Mouse (Mus musculus) heart, embryonic 11.5 days (tissue): Measurements from ENCODE around the gene Ldhd. TPM values are rescaled to one million over a fixed set of nuclear protein-coding genes. Genes with fewer than 3 reads are reported as not detected.

ENCODE experiments used
- ATAC-seq: fragments of 200-750 bp; cut with Nextera tagmentation; replicated peaks from 2 replicates; pipeline ENCODE4 v1.8.0; 2017; ENCODE audit warnings: moderate library complexity; ENCODE audit not compliant: insufficient number of reproducible peaks, low FRiP score, low TSS enrichment
- H3K27ac ChIP-seq: fragments of 300-500 bp; sonication (generic); 2 replicates; pipeline ENCODE4 v1.5.1; 2014; ENCODE audit warnings: mild to moderate bottlenecking, low read depth, low read length
- H3K27me3 ChIP-seq: fragments of 300-500 bp; sonication (generic); 2 replicates; pipeline ENCODE4 v1.6.1; 2014; ENCODE audit warnings: mild to moderate bottlenecking, low read length, mixed read lengths; ENCODE audit not compliant: control insufficient read depth, insufficient read depth
- H3K36me3 ChIP-seq: fragments of 300-500 bp; sonication (generic); 2 replicates; pipeline ENCODE4 v1.6.1; 2014; ENCODE audit warnings: mild to moderate bottlenecking, low read length, moderate library complexity, mixed read lengths; ENCODE audit not compliant: control insufficient read depth, insufficient read depth
- H3K4me1 ChIP-seq: fragments of 300-500 bp; sonication (generic); 2 replicates; pipeline ENCODE4 v1.6.1; 2014; ENCODE audit warnings: low read length; ENCODE audit not compliant: control insufficient read depth, insufficient read depth
- H3K4me2 ChIP-seq: fragments of 300-500 bp; sonication (generic); 2 replicates; pipeline ENCODE4 v1.6.1; 2014; ENCODE audit warnings: mild to moderate bottlenecking, moderate library complexity
- H3K4me3 ChIP-seq: fragments of 300-500 bp; sonication (generic); 2 replicates; pipeline ENCODE4 v1.5.1; 2014; ENCODE audit warnings: low read depth, low read length
- H3K9ac ChIP-seq: fragments of 300-500 bp; sonication (generic); 2 replicates; pipeline ENCODE4 v1.6.1; 2014; ENCODE audit warnings: mild to moderate bottlenecking, low read depth, low read length, moderate library complexity
- H3K9me3 ChIP-seq: fragments of 300-500 bp; sonication (generic); replicated peaks from 2 replicates; pipeline ENCODE4 v1.6.1; 2016; ENCODE audit warnings: low read length; ENCODE audit not compliant: control insufficient read depth
- WGBS: fragments of 180-500 bp; shearing (Covaris S2); extraction: QIAGEN DNeasy Blood & Tissue Kit; methylation state at CpG from one replicate; pipeline ENCODE4 v1.1.7; 2014; ENCODE audit not compliant: insufficient replicate concordance; 5-methylcytosine and 5-hydroxymethylcytosine counted together
- polyA plus RNA-seq: library from polyadenylated mRNA; unstranded; fragments of >200 nt; fragmentation: Nextera tagmentation; extraction: Ambion mirVana; gene quantifications from 2 replicates; pipeline ENCODE4 v1.2.1, GENCODE M21; 2014

Ldhd gene
- 0.39 and 0.52 TPM in 2 replicates for polyA plus RNA-seq

DNA sequence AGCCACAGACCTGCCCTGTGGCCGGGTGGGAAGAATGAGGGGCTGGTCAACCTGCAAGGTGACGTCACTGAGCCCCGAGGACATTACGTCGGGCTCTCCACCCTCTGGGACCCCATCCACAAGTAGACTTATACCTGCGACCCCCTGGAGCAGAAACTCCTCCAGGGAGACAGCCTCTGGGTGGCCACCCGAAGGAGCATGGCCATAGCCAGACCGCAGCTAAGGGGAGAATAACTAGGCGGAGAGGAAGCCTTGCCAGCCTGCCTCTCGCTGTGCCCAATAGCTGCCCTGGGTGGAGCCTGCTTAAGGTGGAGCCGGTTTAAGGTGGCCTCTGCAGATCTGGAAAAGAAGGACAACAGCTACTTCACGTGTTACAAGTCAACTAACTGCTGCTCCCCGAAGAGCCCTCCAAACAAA is at the start of gene Ldhd:
Gene Ldhd (minus strand): TSS at position 270 of the 417 bp plus-strand sequence.
- no peaks in the 10 kb centered on the region for H3K9me3 ChIP-seq
- H3K27ac ChIP-seq, result no peak within 1 kb of the TSS
- no peaks in the 10 kb centered on the region for H3K4me1 ChIP-seq
- H3K4me3 ChIP-seq, result peak within 1 kb of the TSS; percentile 35
- H3K4me2 ChIP-seq, result peak within 1 kb of the TSS; percentile 51
- H3K9ac ChIP-seq, result peak within 1 kb of the TSS; percentile 17
- no peak for ATAC-seq
- H3K36me3 ChIP-seq, result 0 out of 2 replicates have a peak, but pooled peaks cover 2% of the 10 kb centered on the region
- WGBS, result 26% methylated on average over 13 of the region's 13 CpGs
- H3K27me3 ChIP-seq, result no peaks in the 10 kb centered on the region

DNA sequence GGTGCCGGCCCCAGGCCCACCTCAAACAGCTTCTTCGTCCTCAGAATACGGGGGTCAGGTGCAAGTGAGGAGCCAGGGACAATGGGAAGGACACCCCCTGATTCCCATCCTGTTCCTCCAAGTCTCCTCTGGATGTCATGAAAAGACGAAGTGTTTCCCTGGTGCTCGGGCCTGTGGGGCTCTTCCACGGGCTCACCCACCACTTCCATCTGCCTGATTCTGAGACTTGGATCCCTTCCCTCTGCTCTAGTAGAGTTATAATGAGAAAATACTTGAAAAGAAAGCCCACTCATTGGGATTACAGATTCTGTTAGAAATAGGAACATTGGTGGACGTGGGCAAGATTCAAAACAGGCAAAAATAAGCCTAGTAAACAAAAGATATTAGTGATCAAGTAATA is 48.7 kb upstream of the Ldhd start:
- Histone ChIP-seq H3K27ac (no peak overlapping the region), H3K36me3 (no peaks in the 10 kb centered on the region)
- 88% methylated on average over 7 of the region's 7 CpGs for WGBS

DNA sequence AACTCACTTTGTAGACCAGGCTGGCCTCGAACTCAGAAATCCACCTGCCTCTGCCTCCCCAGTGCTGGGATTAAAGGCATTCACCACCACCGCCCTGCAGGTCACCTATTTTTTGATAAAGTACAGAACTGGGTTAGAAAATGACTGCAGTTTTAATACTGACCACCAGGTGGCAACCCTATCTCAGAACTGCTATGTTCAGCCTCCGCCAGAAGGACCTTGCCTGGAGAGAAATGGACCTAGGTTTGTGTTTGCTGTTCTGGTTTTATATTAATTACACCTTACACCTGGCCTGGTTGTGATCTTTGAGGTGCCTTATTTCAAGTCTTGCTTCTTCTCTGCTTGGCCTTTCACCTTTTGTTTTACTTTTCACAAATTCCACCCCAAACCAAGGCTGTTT is 47.9 kb upstream of the Ldhd start:
- ATAC-seq, result no peak
- Histone ChIP-seq H3K9ac (no peak overlapping the region), H3K4me1 (no peaks in the 10 kb centered on the region), H3K36me3 (no peaks in the 10 kb centered on the region), H3K27me3 (0 out of 2 replicates have a peak, but pooled peaks cover 2% of the 10 kb centered on the region), H3K9me3 (0 out of 2 replicates have a peak, but pooled peaks cover 4% of the 10 kb centered on the region), H3K27ac (no peak overlapping the region), H3K4me2 (no peak overlapping the region), H3K4me3 (no peak overlapping the region)
- WGBS, result 20% methylated on average over 3 of the region's 3 CpGs

More for the DNA sequence above, 48.7 kb upstream of the Ldhd start:
- H3K27me3 ChIP-seq, result 0 out of 2 replicates have a peak, but pooled peaks cover 2% of the 10 kb centered on the region
- no peak overlapping the region for H3K4me2 ChIP-seq
- no peaks in the 10 kb centered on the region for H3K4me1 ChIP-seq
- H3K4me3 ChIP-seq, result no peak overlapping the region
- ATAC-seq, result no peak
- H3K9me3 ChIP-seq, result 0 out of 2 replicates have a peak, but pooled peaks cover 4% of the 10 kb centered on the region
- H3K9ac ChIP-seq, result no peak overlapping the region

DNA sequence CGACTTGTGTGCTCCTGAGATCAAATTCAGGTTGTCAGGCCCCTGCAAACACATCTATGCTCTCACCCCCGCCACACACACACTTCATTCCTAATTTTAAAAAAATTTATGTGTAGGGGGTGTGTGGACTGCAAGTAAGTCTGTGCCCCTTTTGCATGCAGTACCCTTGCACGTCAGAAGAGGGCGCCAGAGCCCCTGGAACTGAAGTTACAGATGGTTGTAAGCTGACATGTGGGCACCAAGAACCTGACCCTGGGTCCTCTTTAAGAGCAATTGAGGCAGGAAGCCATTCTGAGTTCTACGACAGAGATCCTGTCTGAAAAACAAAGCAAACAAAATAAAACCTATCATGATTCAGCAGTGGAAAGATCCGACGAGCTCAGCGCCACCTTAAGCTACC is 46.1 kb upstream of the Ldhd start:
- H3K27me3 ChIP-seq, result 0 out of 2 replicates have a peak, but pooled peaks cover 2% of the 10 kb centered on the region
- no peaks in the 10 kb centered on the region for H3K4me1 ChIP-seq
- no peak overlapping the region for H3K4me2 ChIP-seq
- H3K4me3 ChIP-seq, result no peak overlapping the region
- H3K9ac ChIP-seq, result no peak overlapping the region
- H3K36me3 ChIP-seq, result peaks cover 3% of the 10 kb centered on the region; the same call in 1 of the 2 replicates
- no peak for ATAC-seq
- H3K27ac ChIP-seq, result no peak overlapping the region
- 0 out of 2 replicates have a peak, but pooled peaks cover 4% of the 10 kb centered on the region for H3K9me3 ChIP-seq
- 76% methylated on average over 8 of the region's 8 CpGs for WGBS

DNA sequence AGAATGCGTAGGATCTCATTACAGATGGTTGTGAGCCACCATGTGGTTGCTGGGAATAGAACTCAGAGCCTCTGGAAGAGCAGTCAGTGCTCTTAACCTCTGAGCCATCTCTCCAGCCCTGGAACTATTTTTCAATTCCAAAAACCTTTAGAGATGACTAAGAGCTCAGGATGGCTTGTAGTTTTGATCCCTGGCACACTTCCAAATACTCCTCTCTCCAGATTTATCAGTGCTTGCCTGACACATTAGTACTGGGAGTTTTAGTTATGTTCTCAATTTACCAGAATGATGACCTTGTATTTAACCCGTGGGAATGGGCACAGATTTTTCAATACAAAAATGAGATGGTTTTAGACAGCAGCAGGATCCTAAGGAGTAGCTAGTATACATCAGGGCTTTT is 36.6 kb upstream of the Ldhd start:
- H3K4me1 ChIP-seq, result no peaks in the 10 kb centered on the region
- peaks cover 17% of the 10 kb centered on the region for H3K36me3 ChIP-seq
- no peak overlapping the region for H3K27ac ChIP-seq
- WGBS, result 88% methylated on average over 2 of the region's 2 CpGs
- no peaks in the 10 kb centered on the region for H3K27me3 ChIP-seq
- no peak overlapping the region for H3K4me2 ChIP-seq
- no peak for ATAC-seq
- H3K9ac ChIP-seq, result no peak overlapping the region
- H3K4me3 ChIP-seq, result no peak overlapping the region
- 0 out of 2 replicates have a peak, but pooled peaks cover 2% of the 10 kb centered on the region for H3K9me3 ChIP-seq

DNA sequence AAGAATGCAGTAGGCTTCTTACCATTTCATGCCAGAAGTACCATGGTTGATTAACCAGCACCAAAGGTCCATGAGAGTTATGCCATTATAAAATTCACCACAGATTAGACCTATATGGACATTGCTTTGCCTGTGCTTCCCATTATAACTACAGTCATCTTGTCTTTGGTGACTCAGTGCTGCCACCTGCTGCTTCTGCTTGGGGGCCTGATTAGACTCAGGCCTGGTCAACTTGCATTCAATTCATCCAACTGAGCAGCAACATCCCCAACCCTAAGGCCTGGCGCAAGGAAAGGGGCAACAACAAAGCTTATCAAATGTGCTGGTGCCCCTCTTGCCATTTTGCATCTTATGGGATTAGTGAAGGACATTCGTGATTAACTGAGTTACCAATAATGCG is 32.3 kb upstream of the Ldhd start:
- H3K9me3 ChIP-seq, result no peaks in the 10 kb centered on the region
- no peaks in the 10 kb centered on the region for H3K27me3 ChIP-seq
- H3K4me1 ChIP-seq, result peaks cover 14% of the 10 kb centered on the region
- 86% methylated on average over 3 of the region's 3 CpGs for WGBS
- ATAC-seq, result no peak
- no peak overlapping the region for H3K27ac ChIP-seq
- H3K4me3 ChIP-seq, result no peak overlapping the region
- H3K9ac ChIP-seq, result no peak overlapping the region
- H3K4me2 ChIP-seq, result no peak overlapping the region
- no peaks in the 10 kb centered on the region; the same call in 1 of the 2 replicates for H3K36me3 ChIP-seq

DNA sequence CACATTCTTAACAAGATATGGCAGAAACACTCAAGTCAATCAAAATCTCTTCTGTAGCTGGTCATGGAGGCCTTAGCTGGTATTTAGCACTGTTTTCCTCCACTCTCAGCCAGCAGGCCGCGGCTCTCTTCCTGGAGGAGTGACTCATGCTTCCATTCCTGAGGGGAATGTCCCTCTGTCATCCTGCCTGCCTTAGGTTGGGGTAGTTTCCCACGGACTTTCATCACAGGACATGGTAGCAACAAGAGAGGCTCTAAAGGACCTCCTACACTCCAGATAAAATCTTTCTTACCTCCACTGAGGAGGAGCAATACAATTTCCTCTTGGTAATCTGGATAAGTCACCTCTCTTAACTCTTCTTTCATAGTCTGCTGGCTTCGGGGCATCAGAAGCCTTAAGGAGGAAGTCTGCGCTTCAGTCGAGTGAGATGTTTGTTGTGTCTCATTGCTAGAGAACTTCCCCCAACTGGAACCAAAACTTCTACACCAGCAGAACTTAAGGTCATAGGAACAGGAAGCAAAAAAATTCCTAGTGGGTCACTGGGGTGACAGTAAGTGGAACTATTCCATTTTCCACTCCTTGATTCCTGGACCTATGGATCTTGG is 28.7 kb upstream of the Ldhd start:
- H3K9me3 ChIP-seq, result no peaks in the 10 kb centered on the region
- no peaks in the 10 kb centered on the region for H3K27me3 ChIP-seq
- peak overlapping the region; percentile 58; the same call in 1 of the 2 replicates for H3K27ac ChIP-seq
- WGBS, result 43% methylated on average over 6 of the region's 6 CpGs
- no peak overlapping the region for H3K4me2 ChIP-seq
- peaks cover 19% of the 10 kb centered on the region for H3K4me1 ChIP-seq
- H3K36me3 ChIP-seq, result no peaks in the 10 kb centered on the region; the same call in 1 of the 2 replicates
- H3K4me3 ChIP-seq, result no peak overlapping the region
- no peak overlapping the region for H3K9ac ChIP-seq
- no peak for ATAC-seq

DNA sequence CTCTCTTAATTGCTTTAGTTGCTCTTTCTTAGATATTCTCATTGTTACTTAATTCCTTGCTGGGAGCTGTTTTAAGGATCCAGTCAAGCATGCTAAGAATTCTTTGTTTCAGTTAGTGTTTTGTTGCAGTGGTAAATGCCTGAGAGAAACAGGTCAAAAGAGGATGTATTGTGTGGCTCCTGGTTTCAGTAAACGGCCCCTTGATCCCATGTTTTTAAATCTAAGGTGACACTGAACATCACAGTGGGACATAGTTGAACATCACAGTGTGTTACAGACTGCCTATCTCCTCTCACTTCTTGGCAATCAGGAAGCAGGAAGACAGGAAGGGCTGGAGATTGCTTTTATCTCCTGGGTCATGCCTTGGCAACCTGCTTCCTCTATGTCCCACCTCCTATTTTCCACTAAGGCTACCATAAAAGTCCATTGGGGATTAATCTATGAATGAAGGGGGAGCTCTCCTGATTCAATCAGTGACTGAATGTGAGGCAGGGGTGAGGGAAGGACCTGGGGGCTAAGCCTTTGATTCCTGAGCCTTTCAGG is 27.2 kb upstream of the Ldhd start:
- no peak for ATAC-seq
- Histone ChIP-seq H3K27ac (0 out of 2 replicates have a peak overlapping the region, but pooled peaks have one; percentile 58), H3K27me3 (no peaks in the 10 kb centered on the region), H3K4me1 (peaks cover 19% of the 10 kb centered on the region), H3K9ac (no peak overlapping the region), H3K4me2 (no peak overlapping the region), H3K36me3 (no peaks in the 10 kb centered on the region; the same call in 1 of the 2 replicates), H3K4me3 (no peak overlapping the region), H3K9me3 (no peaks in the 10 kb centered on the region)
- 34% methylated on average over 1 of the region's 1 CpGs for WGBS
